Mouse (Mus musculus): Measurements from ENCODE around the gene Hps4. TPM values are rescaled to one million over a fixed set of nuclear protein-coding genes. Genes with fewer than 3 reads are reported as not detected.
"Not testable (repeated sequence)": the region's sequence is repeated elsewhere in the genome, so short reads cannot be mapped to it uniquely, and the experiment has no call there.

Gene Hps4
- polyA plus RNA-seq, 1 experiment from 2014 or later, result 18.5 TPM

GRCm38 (mm10) chr5:112313222-112313885 lies 29.5 kb upstream of the Hps4 start:
- Histone ChIP-seq H3K9ac (ENCODE audit: low read length) (no peak overlapping the region), H3K27me3 (ENCODE audit: control insufficient read depth, insufficient read depth, low read length) (no peaks in the 10 kb centered on the region), H3K27ac (replicated peaks in 1 of 2; ENCODE audit: control insufficient read depth in 1 of 2, insufficient read depth in 1 of 2, low read depth in 2 of 2, low read length in 2 of 2) (no peak overlapping the region), H3K36me3 (ENCODE audit: control insufficient read depth, insufficient read depth, low read length) (peaks cover 81% of the 10 kb centered on the region), H3K4me2 (ENCODE audit: low read length) (no peak overlapping the region), H3K9me3 (ENCODE audit: control insufficient read depth, low read length) (no peaks in the 10 kb centered on the region), H3K4me3 (ENCODE audit: control insufficient read depth in 1 of 2, insufficient read depth in 1 of 2, low read depth in 1 of 2, low read length in 2 of 2) (no peak overlapping the region), H3K4me1 (ENCODE audit: control insufficient read depth in 2 of 2, insufficient read depth in 2 of 2, low read length in 2 of 2) (peaks cover 0 to 5% of the 10 kb centered on the region in 2 experiments; a peak in 1 of 4 replicates)
- WGBS, result 62% methylated on average over 11 of the region's 11 CpGs
- ATAC-seq (ENCODE audit: insufficient number of reproducible peaks, insufficient read depth, low FRiP score, low read depth), result no peak

DNA sequence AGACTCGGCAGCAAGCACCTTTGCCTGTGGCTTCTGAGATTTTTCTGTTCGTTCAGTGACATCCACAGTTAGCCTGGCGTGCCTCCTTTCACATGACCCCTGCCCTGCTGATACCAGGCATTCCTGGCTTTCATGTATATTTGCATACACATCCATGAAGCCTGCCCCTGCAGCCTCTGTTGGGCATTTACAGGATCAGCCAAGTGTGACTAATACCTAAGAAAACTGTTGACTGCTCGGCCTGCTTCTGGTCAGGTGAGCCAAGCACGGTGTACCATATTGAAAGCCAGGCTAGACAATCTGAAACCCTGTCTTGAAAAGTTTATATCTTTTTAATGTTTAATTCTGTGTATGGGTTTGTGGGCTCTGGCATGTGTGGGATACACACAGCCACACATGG lies 26.4 kb upstream of the Hps4 start:
- Histone ChIP-seq H3K27me3 (ENCODE audit: control insufficient read depth, insufficient read depth, low read length) (no peaks in the 10 kb centered on the region), H3K27ac (replicated peaks in 1 of 2; ENCODE audit: control insufficient read depth in 1 of 2, insufficient read depth in 1 of 2, low read depth in 2 of 2, low read length in 2 of 2) (peak overlapping the region in 1 of 2 experiments; percentile 53; a peak in 2 of 4 replicates), H3K9me3 (ENCODE audit: control insufficient read depth, low read length) (no peaks in the 10 kb centered on the region), H3K4me2 (ENCODE audit: low read length) (no peak overlapping the region), H3K36me3 (ENCODE audit: control insufficient read depth, insufficient read depth, low read length) (peaks cover 51% of the 10 kb centered on the region), H3K4me3 (ENCODE audit: control insufficient read depth in 1 of 2, insufficient read depth in 1 of 2, low read depth in 1 of 2, low read length in 2 of 2) (no peak overlapping the region), H3K9ac (ENCODE audit: low read length) (no peak overlapping the region), H3K4me1 (ENCODE audit: control insufficient read depth in 2 of 2, insufficient read depth in 2 of 2, low read length in 2 of 2) (peaks cover 0 to 5% of the 10 kb centered on the region in 2 experiments; a peak in 1 of 4 replicates)
- no peak for ATAC-seq (ENCODE audit: insufficient number of reproducible peaks, insufficient read depth, low FRiP score, low read depth)
- 75% methylated on average over 5 of the region's 5 CpGs for WGBS

DNA sequence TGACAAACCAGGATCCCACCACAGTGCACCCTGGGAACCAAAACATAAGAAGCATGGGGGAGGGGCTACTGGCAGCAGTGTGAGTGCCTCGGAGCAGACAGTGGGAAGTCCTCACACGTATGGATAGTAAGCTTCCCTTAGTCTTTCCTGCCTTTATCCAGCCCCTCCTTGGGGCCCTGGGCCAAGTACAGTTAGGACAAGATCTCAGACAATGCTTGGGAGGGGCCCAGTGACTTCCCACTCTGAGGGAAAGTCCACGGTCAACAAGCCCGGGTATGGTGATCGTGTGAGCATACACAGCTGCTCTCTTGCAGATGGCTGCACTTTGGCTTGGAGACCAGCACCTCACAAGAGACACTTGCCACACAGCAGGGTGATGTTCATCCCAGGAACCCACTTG lies 25.6 kb upstream of the Hps4 start:
- H3K9ac ChIP-seq (ENCODE audit: low read length), result no peak overlapping the region
- 42% methylated on average over 5 of the region's 5 CpGs for WGBS
- no peaks in the 10 kb centered on the region for H3K9me3 ChIP-seq (ENCODE audit: control insufficient read depth, low read length)
- H3K4me2 ChIP-seq (ENCODE audit: low read length), result no peak overlapping the region
- peak; percentile 64; the same call in 1 of the 2 replicates for ATAC-seq (ENCODE audit: insufficient number of reproducible peaks, insufficient read depth, low FRiP score, low read depth)
- peaks cover 44% of the 10 kb centered on the region for H3K36me3 ChIP-seq (ENCODE audit: control insufficient read depth, insufficient read depth, low read length)
- H3K27ac ChIP-seq (replicated peaks in 1 of 2; ENCODE audit: control insufficient read depth in 1 of 2, insufficient read depth in 1 of 2, low read depth in 2 of 2, low read length in 2 of 2), result peak overlapping the region; percentile 53 to 54; a peak in 3 of 4 replicates
- peaks cover 0 to 5% of the 10 kb centered on the region in 2 experiments; a peak in 1 of 4 replicates for H3K4me1 ChIP-seq (ENCODE audit: control insufficient read depth in 2 of 2, insufficient read depth in 2 of 2, low read length in 2 of 2)
- H3K27me3 ChIP-seq (ENCODE audit: control insufficient read depth, insufficient read depth, low read length), result no peaks in the 10 kb centered on the region
- no peak overlapping the region for H3K4me3 ChIP-seq (ENCODE audit: control insufficient read depth in 1 of 2, insufficient read depth in 1 of 2, low read depth in 1 of 2, low read length in 2 of 2)

DNA sequence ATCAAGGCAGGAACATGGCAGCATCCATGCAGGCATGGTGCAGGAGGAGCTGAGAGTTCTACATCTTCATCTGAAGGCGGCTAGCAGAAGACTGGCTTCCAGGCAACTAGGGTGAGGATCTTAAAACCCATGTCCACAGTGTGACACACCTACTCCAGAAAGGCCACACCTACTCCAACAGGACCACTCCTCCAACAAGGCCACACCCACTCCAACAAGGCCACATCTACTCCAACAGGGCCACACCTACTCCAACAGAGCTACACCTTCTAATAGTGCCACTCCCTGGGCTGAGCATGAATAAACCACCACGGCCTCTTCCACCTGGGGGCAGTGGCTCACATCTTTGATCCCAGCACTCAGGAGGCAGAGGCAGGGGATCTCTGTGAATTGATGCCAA lies 23.5 kb upstream of the Hps4 start:
- not testable (repeated sequence) for H3K9ac ChIP-seq (ENCODE audit: low read length); H3K27me3 ChIP-seq (ENCODE audit: control insufficient read depth, insufficient read depth, low read length); H3K27ac ChIP-seq (replicated peaks in 1 of 2; ENCODE audit: control insufficient read depth in 1 of 2, insufficient read depth in 1 of 2, low read depth in 2 of 2, low read length in 2 of 2); H3K4me2 ChIP-seq (ENCODE audit: low read length); H3K9me3 ChIP-seq (ENCODE audit: control insufficient read depth, low read length); H3K4me1 ChIP-seq (ENCODE audit: control insufficient read depth in 2 of 2, insufficient read depth in 2 of 2, low read length in 2 of 2); H3K4me3 ChIP-seq (ENCODE audit: control insufficient read depth in 1 of 2, insufficient read depth in 1 of 2, low read depth in 1 of 2, low read length in 2 of 2); ATAC-seq (ENCODE audit: insufficient number of reproducible peaks, insufficient read depth, low FRiP score, low read depth)
- peaks cover 24% of the 10 kb centered on the region for H3K36me3 ChIP-seq (ENCODE audit: control insufficient read depth, insufficient read depth, low read length)
- 64% methylated on average over 2 of the region's 2 CpGs for WGBS

GRCm38 (mm10) chr5:112320379-112320778 lies 22.5 kb upstream of the Hps4 start:
- peaks cover 3 to 7% of the 10 kb centered on the region in 2 experiments; a peak in 3 of 4 replicates for H3K4me1 ChIP-seq (ENCODE audit: control insufficient read depth in 2 of 2, insufficient read depth in 2 of 2, low read length in 2 of 2)
- ATAC-seq (ENCODE audit: insufficient number of reproducible peaks, insufficient read depth, low FRiP score, low read depth), result no peak
- H3K27me3 ChIP-seq (ENCODE audit: control insufficient read depth, insufficient read depth, low read length), result no peaks in the 10 kb centered on the region
- H3K9ac ChIP-seq (ENCODE audit: low read length), result no peak overlapping the region
- H3K9me3 ChIP-seq (ENCODE audit: control insufficient read depth, low read length), result no peaks in the 10 kb centered on the region
- no peak overlapping the region for H3K4me3 ChIP-seq (ENCODE audit: control insufficient read depth in 1 of 2, insufficient read depth in 1 of 2, low read depth in 1 of 2, low read length in 2 of 2)
- H3K27ac ChIP-seq (replicated peaks in 1 of 2; ENCODE audit: control insufficient read depth in 1 of 2, insufficient read depth in 1 of 2, low read depth in 2 of 2, low read length in 2 of 2), result no peak overlapping the region
- 77% methylated on average over 5 of the region's 5 CpGs for WGBS
- peaks cover 14% of the 10 kb centered on the region for H3K36me3 ChIP-seq (ENCODE audit: control insufficient read depth, insufficient read depth, low read length)
- H3K4me2 ChIP-seq (ENCODE audit: low read length), result no peak overlapping the region

GRCm38 (mm10) chr5:112320936-112321335 lies 21.9 kb upstream of the Hps4 start:
- H3K36me3 ChIP-seq (ENCODE audit: control insufficient read depth, insufficient read depth, low read length), result peaks cover 10% of the 10 kb centered on the region; the same call in 1 of the 2 replicates
- H3K4me1 ChIP-seq (ENCODE audit: control insufficient read depth in 2 of 2, insufficient read depth in 2 of 2, low read length in 2 of 2), result peaks cover 6 to 11% of the 10 kb centered on the region in 2 experiments; a peak in 3 of 4 replicates
- H3K27ac ChIP-seq (replicated peaks in 1 of 2; ENCODE audit: control insufficient read depth in 1 of 2, insufficient read depth in 1 of 2, low read depth in 2 of 2, low read length in 2 of 2), result no peak overlapping the region
- H3K27me3 ChIP-seq (ENCODE audit: control insufficient read depth, insufficient read depth, low read length), result no peaks in the 10 kb centered on the region
- no peak overlapping the region for H3K9ac ChIP-seq (ENCODE audit: low read length)
- WGBS, result 57% methylated on average over 6 of the region's 6 CpGs
- H3K9me3 ChIP-seq (ENCODE audit: control insufficient read depth, low read length), result no peaks in the 10 kb centered on the region
- ATAC-seq (ENCODE audit: insufficient number of reproducible peaks, insufficient read depth, low FRiP score, low read depth), result no peak
- H3K4me2 ChIP-seq (ENCODE audit: low read length), result no peak overlapping the region
- no peak overlapping the region for H3K4me3 ChIP-seq (ENCODE audit: control insufficient read depth in 1 of 2, insufficient read depth in 1 of 2, low read depth in 1 of 2, low read length in 2 of 2)

DNA sequence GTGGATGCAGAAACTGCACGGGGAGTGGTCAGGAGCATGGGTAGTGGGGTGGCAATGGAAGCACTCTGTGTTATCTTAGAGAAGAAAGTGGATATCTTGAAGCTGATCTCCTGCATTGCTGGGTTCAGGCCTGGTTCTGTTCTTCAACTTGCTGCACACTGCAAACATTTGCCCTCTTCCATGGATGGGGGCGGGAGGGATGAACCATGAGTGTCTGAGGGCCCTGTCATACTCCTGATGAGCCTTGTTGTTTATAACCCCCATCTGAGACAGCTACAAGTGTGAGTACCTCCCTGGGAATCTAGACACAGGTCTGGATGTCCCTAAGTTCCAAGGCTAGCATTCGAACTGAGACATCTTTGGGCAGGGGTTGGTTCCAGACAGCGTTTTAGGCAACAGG lies 21.5 kb upstream of the Hps4 start:
- no peak for ATAC-seq (ENCODE audit: insufficient number of reproducible peaks, insufficient read depth, low FRiP score, low read depth)
- Histone ChIP-seq H3K27me3 (ENCODE audit: control insufficient read depth, insufficient read depth, low read length) (no peaks in the 10 kb centered on the region), H3K27ac (replicated peaks in 1 of 2; ENCODE audit: control insufficient read depth in 1 of 2, insufficient read depth in 1 of 2, low read depth in 2 of 2, low read length in 2 of 2) (no peak overlapping the region), H3K4me1 (ENCODE audit: control insufficient read depth in 2 of 2, insufficient read depth in 2 of 2, low read length in 2 of 2) (peaks cover 6 to 11% of the 10 kb centered on the region in 2 experiments; a peak in 3 of 4 replicates), H3K9ac (ENCODE audit: low read length) (no peak overlapping the region), H3K36me3 (ENCODE audit: control insufficient read depth, insufficient read depth, low read length) (peaks cover 5% of the 10 kb centered on the region; the same call in 1 of the 2 replicates), H3K9me3 (ENCODE audit: control insufficient read depth, low read length) (no peaks in the 10 kb centered on the region), H3K4me3 (ENCODE audit: control insufficient read depth in 1 of 2, insufficient read depth in 1 of 2, low read depth in 1 of 2, low read length in 2 of 2) (no peak overlapping the region), H3K4me2 (ENCODE audit: low read length) (no peak overlapping the region)
- WGBS, result 66% methylated on average over 4 of the region's 4 CpGs
